Mouse (Mus musculus) adipocyte (in vitro differentiated cells): ENCODE data around the gene D930048N14Rik.
"Not testable (repeated sequence)": the region's sequence is repeated elsewhere in the genome, so short reads cannot be mapped to it uniquely, and the experiment has no call there.

Experiments used
- DNase-seq: peaks from one replicate; pipeline ENCODE4 v3.0.0-alpha.2; 2016; ENCODE audit warnings: low spot score

D930048N14Rik gene

DNA sequence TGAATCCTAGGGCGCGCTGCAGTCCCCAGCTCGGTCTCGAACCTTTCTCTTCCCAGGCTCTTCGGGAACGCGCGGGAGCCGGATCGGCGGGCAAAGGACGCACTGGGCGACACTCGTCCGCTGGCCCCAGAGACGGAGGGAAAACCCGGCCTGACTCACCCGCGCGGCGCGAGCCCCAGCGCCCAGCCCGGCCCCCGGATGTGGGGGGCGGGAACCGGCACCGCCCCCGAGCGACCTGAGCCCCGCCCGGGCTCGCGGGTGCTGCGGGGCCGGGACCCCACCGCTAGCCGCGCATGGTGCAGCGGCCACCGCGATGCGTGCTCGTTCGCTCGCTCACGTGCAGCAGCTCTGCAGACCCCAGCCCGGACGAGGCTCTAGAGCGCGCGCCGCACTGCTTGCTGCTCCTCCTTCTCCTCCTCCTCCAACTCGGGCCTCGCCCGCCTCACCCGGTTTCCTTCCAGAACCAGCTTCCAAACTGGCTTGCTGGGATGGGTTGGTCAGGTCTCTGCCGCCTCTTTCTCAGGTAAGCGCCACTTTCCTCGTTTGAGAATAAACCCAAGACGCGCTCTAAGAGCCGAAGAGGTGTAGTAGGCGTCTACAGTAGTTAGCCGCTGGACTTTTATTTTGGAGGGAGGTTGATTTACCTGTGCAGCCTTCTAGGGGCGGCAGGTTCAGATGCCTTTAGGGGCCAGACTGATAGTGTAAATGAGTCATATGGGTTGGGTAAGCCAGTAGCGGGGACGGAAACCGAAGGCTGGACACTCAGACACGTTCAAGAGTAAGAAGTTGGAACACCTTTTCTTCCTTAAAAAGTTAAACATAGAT, at the start of gene D930048N14Rik, which contains the start of gene N4bp3:
Gene D930048N14Rik, plus strand, starts transcription at position 264 of the 825 bp plus-strand sequence.
Gene N4bp3, minus strand, starts transcription at position 152 of the 825 bp plus-strand sequence.
- DNase-seq = peak; percentile 39

DNA sequence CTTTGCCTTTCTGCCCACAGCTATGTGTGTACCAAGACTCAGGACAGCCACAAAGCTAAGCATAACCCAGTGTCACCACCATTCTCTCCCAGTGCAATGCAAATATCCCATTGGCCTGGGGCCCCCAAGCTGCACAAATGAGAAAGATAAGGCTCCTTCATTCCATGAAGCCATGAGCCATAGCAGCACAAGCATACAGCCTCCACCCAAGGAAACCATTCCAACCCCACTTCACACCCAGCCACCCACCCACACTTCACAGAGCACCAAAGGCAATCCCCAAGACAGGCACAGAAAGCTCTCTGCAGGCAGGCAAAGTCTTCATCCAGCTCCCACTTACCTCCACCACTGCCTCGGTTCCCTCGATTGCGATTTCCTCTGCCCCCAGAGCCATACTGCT, 48.5 kb upstream of the D930048N14Rik start:
- DNase-seq = no peak

DNA sequence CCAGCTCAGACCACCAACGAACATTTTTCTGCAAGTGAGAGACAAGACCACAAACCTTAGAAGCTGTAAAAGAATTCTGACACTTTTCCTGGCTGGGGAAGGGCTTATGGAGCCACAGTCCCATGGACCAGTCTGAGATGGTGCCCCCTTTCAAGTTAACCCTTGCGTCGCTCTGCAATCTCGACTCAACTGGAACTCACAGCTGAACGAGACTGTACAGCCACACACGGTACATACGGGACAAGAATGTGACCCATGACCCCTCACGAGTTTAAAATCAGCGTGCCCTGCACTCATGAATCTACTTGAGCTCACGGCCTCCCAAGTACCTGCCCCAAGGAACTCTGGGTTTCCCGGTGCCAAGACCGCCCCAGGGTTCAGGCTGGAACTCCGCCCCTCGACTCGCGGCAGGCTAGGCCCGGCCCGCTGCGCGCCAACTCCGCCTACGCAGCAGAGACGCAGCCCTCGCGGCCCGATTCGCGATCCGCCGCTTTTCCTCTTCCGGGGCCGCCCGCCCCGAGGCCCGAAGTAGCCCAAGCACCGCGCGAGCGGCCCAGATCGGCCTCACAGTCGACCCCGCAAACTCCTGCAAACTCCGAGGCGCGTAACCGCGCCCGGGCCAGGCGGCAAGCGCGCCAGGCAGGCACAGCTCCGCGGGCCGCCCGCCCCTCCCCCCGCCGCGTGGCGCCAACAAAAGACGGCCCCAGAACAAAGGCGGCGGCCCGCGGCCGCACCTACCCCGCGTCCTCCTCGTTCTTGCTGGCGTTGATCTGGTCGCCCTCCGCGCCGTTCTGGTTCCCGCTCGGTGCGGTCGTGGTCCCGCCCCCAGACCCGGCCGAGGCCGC, 44.9 kb upstream of the D930048N14Rik start:
- DNase-seq = peak; percentile 88

DNA sequence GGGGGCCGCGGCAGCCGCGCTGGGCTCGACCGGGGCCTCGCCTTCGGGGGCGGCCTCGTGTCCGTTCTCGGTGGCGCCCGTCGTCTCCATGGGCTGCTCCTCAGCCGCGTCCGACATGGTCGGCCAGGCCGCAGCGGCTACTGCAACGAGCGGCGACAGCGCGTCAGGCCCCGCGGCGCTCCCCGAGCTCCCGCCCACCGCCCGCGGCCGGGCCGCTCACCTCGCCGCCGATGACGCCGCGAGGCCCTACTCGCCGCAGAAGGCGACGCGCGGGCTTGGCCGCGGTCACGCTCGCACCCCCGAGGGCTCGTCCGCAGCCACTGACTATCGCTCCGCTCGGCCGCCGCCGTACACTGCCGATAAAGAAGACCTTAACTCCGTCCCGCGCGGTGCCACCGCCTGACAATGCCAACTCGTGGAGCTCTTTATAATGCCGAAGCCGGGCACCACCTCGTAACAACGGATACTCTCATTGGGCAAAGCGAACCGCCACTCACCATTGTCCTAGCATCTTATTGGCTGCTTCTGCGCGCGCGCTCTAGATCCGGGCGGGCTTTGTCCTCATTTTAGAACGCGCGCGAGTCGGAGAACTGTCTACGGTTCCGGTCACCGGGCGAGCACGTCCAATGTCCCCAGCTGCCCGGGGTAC, 44.2 kb upstream of the D930048N14Rik start, which contains the start of gene Hnrnpab:
Gene Hnrnpab, minus strand, starts transcription at position 401 of the 649 bp plus-strand sequence.
- DNase-seq = peak; percentile 98

DNA sequence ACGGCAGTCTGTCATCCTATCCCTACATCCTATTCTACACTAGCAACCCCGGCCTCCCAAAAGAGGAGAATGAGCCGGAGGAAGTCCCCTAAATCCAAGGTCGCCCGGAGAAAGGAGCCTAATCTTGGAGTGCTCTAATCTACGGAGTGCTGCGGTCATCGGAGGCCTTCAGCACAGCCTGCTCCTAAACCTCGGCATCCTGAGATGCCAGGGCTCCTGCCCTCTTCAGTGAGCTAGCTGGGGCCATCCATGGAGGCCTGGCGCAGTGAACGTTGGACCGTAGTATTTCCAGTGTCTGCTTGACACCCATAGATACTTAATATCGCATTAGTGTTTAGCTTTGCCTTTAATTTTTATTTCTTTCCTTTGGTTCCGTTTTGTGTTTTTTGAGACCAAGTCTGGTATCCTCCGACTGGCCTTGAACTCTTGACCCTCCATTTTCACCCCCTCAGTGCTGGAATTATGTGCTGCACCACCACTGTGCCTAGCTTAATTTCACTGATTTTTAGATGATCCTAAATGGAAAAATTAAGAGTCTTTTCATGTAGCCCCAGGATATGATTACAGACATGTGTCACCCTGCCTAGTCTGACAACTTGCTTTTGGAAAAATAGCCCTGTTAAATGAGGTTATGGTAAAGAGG, 43.5 kb upstream of the D930048N14Rik start:
- no peak for DNase-seq

GRCm38 (mm10) chr11:51609266-51609909, 41.4 kb upstream of the D930048N14Rik start:
- DNase-seq = no peak

DNA sequence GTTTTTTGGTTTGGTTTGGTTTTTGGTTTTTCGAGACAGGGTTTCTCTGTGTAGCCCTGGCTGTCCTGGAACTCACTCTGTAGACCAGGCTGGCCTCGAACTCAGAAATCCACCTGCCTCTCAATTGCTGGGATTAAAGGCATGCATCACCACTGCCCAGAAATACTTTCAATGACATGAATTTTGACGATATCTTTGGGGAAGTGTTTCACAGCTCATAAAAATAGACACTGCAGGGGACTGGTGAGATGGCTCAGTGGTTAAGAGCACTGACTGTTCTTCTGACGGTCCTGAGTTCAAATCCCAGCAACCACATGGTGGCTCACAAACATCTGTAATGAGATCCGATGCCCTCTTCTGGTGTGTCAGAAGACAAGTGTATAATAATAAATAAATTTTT, 40.8 kb upstream of the D930048N14Rik start:
- not testable (repeated sequence) for DNase-seq

DNA sequence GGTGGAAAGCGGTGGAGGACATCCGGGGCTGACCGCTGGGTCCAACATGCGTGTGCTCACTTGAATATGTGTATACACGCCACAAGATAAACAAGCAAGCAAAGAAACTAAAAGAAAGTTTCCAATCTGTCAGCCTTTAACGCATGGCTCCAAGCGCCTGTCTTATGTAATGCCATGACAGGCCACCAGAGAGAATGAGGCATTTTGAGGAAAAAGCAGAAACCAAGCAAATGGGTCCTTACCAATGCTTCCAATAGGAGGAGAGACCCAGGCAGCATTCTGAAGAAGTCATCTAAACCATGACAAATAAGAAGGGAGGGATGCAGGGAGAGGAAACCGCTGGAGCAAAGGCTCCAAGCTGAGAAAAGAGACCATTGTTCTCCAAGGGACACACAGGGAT, 36.5 kb upstream of the D930048N14Rik start:
- no peak for DNase-seq

DNA sequence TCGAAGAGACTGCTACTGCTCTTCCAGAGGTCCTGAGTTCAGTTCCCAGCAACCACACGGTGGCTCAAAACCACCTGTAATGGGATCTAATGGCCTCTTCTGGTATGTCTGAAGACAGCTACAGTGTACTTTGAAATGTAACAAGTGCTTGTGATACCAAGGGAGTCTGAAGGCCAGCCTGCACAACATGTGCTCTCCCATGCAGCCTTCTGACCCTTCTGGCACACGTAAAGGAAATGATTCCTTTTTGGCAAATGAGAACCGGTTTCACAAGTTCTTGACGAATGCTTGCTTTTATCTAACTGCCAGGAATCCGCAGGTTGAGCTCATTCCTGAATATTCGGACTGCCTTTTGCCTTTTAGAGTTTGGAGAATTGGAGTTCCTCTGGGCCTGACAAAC, 35.6 kb upstream of the D930048N14Rik start:
- DNase-seq = peak; percentile 83

- DNase-seq = peak; percentile 85
These were observed 35.2 kb upstream of the D930048N14Rik start for GRCm38 (mm10) chr11:51615601-51616000.

DNA sequence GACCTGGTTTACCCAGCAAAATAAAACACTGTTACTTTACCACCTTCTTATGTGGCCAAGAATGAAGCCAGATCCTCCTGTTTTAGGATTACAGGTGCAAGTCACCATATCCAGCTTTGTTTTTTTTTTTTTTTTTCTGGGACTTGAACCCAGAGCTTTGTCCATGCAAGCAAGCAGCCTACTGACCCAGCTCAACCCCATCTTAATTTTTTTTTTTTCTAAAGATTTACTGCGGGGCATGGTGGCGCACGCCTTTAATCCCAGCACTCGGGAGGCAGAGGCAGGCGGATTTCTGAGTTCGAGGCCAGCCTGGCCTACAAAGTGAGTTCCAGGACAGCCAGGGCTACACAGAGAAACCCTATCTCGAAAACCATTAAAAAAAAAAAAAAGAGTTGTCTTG, 34.6 kb upstream of the D930048N14Rik start:
- DNase-seq = not testable (repeated sequence)

- peak; percentile 70 for DNase-seq
These were observed 33.1 kb upstream of the D930048N14Rik start for GRCm38 (mm10) chr11:51617693-51618092.

DNA sequence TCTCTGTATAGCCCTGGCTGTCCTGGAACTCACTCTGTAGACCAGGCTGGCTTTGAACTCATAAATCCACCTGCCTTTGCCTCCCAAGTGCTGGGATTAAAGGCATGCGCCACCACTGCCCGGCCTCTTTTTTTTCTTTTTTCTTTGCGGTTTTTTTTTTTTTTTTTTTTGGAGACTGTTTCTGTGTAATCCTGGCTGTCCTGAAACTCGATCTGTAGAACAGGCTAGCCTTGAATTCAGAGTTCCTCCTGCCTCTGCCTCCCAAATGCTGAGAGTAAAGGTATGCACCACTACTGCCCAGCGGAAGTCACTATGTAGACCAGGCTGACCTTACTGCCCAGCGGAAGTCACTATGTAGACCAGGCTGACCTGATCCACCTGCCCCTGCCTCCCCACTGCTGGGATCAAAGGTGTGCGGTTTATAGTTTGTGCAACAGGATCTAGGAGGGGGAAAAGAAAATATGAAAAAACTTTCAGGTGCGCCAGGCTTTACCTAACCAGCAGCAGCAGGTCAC, 31.8 kb upstream of the D930048N14Rik start:
- no peak for DNase-seq

GRCm38 (mm10) chr11:51619409-51620060, 31.2 kb upstream of the D930048N14Rik start, which contains the start of gene Nhp2:
TSS of gene Nhp2 (plus strand) at chr11:51619735.
- peak; percentile 99 for DNase-seq

GRCm38 (mm10) chr11:51620084-51620483, 30.7 kb upstream of the D930048N14Rik start:
- DNase-seq = no peak

DNA sequence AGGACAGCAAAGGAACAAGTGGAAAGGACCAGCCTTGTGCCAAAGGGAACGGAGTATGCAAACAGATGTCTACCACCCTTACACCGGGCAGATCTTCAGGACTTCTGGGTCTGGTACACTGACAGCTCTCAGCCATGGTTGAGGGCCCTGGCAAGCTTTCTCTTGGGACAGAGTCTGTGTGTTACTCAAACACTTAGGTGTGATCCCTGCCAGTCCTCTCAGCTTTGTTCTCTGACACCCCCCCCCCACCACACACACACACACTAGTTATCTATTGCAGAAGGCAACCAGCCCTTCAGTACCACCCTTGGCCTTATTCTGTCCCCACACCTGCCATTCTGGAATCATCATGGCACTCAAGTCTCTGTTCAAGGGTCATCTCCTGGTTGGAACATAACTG, 29.0 kb upstream of the D930048N14Rik start:
- no peak for DNase-seq

GRCm38 (mm10) chr11:51622971-51623491, 27.7 kb upstream of the D930048N14Rik start:
- no peak for DNase-seq

DNA sequence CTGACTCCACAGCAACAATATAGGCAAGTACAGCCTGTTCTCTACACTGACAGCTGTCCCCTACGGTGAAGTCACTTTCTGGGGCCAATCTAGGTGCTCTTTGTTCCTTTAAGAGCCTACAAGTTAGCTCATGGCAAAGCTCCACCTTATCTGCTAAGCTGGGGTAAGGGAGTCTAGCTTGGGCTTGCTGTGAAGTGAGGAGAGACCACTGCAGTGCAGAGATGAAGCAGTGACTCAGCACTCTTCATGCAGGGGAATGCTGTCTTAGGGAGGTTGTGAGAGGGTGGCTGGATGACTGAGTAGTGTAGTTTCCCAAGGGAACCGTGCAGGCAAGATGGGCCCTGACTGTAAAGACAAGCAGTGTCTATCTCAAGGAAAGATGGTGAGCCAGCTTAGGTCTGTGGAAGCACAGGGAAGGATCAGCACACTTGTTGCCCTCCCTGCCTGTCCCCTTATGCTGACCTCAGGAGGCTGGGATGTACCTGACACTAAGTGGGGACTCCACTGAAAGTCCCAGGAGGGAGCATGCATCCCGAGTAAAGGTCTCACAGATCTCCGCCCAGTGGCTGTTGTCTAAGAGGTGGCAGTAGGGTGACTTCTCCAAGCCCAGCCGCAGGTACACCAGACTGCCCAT, 25.4 kb upstream of the D930048N14Rik start:
- no peak for DNase-seq

DNA sequence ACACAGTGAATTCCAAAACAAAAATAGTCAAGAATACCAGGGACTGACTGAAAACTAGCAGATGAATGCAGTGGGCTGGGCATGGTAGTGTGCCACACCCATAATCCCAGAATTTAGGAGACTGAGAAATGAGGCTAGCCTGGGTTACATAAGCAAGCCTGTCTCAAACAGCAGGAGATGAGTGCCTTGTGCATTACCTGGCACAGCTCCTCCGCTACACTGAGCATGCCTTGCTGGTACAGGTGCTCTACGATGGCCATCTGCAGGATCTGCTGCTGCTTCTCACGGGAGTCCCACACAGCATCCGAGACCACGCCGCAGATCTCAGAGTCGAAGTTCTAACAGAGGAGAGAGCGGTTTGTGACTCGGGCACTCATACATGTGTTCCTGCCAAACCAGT, 23.3 kb upstream of the D930048N14Rik start:
- DNase-seq = no peak

- DNase-seq = no peak
These were observed 22.8 kb upstream of the D930048N14Rik start for GRCm38 (mm10) chr11:51627907-51628306.
